Mouse (Mus musculus) 3134 (cell line): Measurements from ENCODE around the gene Ppp4r1.

Source experiments
- DNase-seq: peaks from one replicate; pipeline ENCODE4 v3.0.0-alpha.2; 2011; ENCODE audit warnings: low spot score; ENCODE audit not compliant: insufficient read length; ENCODE audit errors: extremely low read depth

Gene Ppp4r1

DNA sequence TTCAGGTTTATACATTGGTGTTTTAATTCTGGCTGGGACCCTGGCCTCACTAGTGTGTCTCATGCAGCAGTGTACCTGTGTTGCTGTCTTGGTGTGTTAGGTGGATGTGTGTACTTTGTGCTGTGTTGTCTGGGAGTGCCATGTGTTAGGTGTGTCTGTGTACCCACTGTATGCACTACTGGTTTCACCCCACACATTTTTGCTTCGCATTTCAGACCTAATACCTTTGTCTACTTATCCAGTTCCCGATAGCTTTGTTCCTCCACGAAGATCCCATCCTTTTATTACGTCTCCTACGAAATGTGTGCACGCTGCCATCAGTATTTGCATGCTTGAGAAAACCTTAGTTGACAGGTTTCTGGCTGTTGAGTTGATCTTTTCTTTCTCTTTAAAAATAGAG is 18.1 kb downstream of the Ppp4r1 start:
- no peak for DNase-seq

DNA sequence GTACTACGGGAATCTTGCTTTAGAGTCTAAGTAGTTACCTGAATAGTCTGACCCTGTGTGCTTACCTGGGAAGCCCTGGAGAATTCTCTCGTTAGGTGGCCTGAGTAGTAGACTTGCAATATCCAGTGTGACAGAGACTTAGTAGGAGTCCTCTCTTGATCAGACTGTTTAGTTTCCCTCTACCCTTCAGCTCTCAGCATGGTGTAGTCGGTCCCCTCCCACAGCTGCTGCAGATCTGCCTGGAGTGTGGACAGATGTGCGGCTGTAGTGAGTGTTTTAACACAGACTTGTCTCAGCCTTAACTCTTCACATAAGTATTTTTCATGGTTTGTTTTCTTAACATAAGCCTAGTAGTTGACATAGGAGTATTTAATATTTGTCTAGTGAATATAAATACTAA is 19.7 kb downstream of the Ppp4r1 start:
- DNase-seq = no peak

DNA sequence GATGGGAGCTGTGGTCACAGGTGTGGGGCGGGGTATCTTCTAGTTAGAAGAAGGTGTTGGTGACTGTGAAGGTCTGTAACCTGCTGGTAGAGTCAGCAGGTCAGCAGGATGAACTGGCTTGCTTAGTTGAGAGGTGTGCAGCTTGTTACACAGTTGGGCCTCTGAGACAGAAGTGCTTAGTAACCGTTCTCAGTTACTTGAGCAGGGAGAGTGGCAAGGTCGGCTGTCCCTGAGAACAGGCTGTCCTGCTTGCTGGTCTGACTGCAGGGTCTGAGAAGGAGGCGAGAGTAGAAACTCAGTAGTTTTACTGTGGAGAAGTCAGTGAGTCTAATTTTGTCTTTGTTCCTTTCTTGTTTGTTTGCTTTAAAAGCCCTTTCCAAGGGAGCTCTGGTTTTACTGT is 23.6 kb downstream of the Ppp4r1 start:
- no peak for DNase-seq

DNA sequence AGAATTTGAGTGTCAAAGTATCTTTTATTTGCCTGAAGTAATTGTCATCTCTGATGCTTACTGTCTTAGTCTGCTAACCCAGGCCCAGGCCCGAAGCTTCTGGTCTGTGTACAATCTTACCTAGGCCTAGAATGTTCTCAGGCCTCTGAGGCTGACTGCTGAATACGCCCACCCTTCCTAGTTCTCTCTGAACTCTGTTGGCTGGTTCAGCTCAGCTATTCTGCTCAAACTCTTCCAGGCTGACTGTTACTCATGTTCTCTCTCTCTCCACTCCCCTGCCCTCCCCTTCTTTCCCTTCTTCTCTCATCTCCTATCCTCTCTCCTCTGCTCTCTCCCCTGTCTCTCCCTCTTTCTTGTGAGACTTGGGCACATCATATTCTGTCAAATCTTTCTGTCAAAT is 24.0 kb downstream of the Ppp4r1 start:
- no peak for DNase-seq

DNA sequence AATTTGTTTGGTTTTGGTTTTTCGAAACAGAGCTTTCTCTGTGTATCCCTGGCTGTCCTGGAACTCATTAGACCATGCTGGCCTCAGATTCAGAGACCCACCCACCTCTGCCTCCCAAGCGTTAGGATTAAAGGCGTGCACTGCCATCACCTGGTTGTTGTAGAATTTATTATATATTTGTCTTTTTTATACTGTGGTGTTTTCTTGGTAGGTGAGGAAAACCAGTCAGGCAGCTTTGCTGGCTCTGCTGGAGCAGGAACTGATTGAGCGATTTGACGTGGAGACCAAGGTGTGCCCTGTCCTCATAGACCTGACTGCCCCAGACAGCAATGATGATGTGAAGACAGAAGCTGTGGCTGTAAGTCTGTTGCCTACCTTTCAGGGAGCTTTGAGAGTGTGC is 28.7 kb downstream of the Ppp4r1 start:
- DNase-seq = no peak

DNA sequence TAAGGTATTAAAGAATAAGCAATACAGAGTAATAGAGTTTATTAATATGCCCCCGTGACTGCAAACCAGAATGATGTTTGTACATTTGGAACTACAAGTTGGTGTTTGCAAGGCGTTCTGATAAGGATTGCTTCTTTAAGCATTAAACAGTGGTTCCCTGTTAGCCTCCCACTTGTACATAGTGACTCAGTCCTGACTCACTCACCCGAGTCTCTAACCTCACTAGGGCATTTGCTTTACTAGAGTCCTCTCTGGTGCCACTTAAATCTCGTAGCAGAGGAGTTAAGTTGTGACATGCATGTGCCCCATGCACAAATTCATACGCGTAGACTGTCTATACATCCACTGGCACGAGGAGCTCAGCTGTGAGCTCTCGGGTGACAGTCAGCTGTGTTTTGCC is 31.4 kb downstream of the Ppp4r1 start:
- DNase-seq = no peak

DNA sequence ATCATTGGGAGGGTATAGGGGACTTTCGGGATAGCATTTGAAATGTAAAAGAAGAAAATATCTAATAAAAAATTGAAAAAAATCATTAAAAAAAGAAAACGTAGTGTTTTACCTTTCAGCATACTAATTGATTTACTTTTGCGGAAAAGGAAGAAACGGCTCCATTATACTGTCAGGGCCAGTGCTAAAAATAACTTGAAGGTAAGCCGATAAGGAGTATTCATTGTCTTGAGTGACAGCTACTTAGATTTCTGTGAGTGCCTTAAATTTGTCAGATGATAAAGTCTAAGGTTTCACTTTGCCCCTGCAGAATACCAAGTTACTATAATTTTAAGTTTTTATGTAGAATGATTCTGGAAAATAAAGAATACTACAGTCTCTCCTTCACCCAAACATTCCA is 37.8 kb downstream of the Ppp4r1 start:
- DNase-seq = no peak

DNA sequence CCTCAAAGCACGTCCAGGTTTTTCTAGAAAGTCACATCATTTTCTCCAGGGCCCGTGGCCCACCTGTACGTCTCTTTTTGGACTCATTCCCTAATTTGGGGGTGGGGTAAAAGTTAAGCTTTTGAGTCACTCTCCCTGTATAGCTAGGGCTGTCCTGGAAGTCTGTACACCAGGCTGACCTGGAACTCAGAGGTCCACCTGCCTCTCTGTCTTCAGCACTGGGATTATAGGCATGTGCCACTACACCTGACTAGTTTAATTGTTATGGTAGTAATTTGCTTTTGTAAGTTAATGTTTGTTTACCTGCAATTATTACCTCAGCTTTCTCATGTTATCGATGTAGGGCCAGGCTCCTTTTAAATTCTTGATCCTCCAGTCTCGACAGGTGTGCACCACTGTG is 40.0 kb downstream of the Ppp4r1 start:
- no peak for DNase-seq

DNA sequence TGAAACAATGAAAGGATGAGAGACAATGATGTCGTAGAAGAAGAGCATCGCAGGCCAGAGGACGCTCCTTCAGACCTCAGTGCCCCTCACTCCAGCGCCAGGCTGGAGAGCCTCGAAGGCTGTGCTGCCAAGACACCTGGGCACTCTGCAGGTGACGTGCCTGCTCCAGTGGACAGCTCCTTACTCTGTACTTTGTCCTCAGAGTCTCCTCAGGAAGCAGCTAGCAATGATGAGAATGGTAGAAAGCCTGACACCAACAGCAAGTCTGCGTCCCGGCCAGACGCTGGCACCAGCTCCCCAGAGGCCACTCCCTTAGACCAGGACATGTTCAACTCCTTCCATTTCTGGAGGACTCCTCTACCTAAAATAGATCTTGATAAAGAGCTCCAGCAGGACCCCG is 41.9 kb downstream of the Ppp4r1 start:
- no peak for DNase-seq

DNA sequence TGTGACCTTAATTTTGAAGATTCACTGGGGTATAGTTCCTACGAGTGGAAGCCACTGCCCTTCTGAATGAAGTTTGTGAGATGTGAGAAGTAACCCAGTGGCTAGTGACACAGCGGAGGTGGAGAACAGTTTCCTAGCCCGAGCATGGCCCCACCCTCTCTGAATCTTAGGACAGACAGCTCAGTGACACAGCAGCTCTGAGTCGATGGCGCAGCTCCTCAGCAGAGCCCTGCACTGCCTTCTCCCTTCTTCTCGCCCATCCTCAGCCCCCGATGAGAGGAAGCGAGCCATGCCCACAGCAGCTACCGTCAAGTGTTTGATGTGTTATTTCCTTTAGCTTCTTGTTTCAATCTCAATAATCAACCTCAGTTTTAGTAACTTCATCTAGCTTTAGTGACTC is 43.9 kb downstream of the Ppp4r1 start:
- no peak for DNase-seq

DNA sequence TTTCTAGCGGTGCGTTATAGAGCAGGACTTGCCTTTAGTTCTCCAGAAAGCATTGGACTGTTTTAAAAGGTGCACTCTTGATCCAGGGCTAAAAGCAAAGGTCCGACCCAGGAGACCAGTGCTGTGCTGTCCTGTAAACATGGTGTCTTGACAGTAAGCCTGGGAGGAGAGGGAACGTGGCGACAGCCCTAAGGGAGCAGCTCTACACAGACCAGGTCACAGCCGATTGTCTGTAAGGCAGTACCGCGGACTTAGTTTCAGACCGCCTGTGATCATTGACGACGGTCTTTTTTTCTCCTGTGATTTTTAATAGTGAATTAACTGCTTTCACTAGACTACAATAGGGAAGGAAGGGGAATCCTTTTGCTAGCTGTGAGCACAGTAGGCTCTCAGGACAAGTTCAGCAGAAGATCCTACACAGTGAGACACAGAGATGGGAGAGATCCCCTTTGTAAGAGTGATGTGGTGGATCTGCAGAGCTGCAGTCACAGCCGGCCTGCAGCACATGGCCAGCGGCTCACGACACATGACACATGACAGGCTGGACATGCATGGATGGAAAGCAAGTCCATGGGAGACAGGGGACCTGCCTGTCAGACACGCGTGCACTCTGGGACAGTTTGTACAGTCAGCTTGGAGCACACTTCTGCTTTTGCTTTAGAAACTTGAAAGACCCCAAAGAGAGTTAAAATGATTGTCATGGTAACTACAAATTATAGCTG is 44.9 kb downstream of the Ppp4r1 start:
- DNase-seq = no peak

DNA sequence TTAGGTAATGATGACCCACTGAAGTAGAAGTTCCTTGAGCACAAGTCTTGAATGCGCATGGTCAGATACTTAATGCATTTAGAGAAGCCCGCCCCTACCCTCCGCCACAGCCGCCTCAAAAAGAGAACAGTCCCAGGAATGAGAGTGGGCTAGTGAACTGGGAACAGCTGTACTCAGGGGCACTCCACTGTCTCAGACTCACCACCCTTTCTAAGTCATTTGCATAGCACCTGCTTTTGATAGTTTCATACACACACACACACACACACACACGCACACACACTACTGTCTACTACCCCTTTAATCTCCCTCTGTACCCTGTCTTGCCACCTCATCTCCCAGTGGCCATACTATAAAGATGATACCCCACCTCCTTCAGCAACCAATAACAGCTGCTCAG is 45.5 kb downstream of the Ppp4r1 start:
- DNase-seq = no peak

DNA sequence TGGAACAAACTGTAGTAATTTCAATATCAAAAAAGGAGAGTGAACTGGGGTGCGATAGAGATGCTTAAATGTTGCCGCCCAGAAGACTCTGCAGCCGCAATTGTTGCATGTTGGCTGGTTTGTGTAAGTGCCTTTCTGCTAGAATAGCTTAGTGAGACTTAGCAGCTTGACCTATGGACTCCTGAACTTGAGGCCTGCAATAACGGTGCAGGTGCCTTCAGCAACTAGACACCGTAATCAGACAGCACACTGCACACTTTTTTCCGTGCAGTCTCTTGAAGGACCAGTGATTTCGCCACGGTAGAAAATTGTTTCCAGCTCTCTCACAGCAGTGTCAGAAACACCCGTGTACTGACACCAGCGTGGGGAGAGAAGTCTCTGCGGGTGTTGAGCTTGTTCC is 46.6 kb downstream of the Ppp4r1 start:
- no peak for DNase-seq

DNA sequence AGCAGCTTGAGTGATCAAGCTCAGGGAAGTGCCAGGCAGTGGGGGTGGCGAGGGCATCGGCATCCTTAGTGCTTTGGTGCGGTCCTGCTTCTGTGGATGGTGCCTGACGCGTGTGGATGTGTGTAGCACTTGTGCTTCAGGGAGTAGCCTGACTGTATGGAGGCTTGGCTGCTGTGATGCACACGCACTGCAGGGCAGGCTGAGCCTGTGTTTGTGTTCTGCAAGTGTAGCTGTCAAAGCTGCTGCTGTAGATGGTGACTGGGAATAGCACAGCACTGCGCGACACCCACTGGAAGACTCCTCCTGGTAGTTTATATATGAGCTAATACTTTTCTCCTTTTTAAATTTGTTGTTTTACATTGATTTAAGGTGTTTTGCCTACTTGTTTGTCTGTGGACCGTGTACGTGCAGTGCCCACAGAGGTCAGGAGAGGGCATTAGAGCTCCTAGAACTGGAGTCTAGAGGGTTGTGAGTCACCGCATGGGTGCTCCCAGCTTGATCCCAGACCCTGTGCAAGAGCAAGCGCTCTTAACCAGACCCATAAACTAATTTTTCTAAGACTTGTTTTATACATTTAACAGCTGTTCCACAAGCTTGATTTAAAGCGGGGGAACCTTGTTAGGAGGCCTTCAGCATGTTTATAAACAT is 48.0 kb downstream of the Ppp4r1 start:
- no peak for DNase-seq

DNA sequence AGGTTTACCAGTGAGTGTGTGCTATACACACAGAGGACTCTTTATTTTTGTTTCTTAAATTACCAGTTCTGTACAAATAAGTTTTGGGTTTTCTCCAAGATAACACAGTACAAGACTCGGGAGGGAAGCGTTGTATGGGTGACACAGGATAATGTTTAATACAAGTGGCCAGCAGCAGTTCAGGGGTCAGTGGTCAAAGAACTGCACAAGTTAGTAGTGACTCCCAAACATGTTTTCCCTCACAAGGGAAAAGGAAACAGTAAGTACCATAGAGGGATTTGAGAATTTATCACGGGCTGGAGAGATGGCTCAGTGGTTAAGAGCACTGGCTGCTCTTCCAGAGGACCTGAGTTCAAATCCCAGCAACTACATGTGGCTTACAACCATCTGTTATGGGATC is 51.5 kb downstream of the Ppp4r1 start:
- DNase-seq = no peak

DNA sequence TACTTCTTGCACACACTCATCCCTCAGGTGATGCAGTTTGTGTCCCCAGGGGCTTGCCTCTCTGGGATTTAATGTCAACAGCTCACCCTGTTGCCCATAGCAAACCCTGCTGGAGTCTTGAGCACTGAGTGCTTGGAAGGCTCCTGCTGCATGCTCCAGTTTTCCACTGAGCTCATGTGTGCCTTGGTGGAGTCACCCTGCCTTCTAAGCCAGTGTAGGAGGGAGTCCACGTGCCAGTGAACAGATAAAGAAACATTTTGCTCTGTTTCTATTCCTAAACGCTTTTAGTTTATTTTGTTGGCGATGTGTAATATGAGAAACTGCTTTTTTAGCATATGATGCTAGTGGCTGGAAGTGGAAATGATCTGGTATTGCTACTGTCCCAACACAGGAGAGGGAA is 54.4 kb downstream of the Ppp4r1 start:
- no peak for DNase-seq

DNA sequence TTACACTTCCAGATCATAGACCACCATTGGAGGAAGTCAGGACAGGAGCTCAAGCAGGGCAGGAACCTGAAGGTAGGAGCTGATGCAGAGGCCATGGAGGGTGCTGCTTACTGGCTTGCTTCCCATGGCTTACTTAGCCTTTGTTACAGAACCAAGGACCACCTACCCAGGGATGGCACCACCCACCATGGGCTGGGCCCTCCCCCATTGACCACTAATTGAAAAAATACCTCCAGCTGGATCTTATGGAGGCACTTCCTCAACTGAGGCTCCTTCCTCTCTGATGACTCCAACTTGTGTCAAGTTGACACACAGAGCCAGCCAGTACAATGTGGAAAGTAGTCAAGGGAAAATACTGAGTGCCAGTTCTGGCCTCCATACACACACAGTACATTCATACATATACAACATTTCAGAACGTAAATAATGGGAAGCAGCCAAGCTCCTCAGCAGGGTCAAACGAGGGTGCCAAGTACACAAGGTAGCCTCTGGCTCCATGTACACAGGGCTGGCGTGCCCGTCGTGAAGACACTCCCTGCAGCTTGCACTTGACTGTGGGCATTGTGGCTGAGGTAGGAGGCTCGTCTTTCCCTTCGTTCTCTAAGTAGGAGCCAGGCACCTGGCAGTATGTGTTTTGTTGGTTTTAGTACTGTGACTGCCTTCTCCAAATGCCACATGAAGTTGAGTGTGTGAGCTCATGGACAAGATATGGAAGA is 57.3 kb downstream of the Ppp4r1 start:
- DNase-seq = no peak

DNA sequence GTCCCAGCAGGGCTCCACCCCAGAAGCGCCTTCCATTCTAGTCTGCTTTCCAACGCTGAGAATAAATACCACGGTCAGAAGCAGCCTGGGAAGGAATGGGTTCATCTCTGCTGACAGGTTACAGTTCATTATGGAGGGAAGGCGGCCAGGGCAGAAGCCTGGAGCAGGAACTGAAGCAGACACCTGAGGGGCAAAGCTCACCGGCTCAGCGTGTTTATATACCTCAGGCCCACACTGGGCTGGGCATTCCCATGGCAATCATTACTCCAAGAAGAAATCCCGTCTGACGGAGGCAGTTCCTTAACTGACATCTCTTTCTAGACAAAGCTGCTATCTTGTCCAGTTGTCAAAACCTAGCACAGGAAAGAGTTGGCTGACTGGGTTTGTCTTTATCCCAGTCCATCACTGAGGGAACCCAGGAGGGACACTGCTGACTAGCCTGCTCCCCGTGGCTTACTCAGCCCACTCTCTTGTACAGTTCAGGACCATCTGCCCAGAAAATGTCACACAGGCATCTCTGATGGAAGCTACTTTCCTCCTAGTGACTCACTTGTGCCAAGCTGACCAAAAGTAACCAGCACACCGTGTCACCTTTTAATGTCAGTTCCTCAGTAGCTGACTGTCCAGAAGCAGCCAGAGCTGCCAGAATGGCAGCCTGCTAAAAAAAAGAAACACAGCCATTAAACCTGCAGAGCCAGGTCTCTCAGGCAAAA is 60.5 kb downstream of the Ppp4r1 start:
- no peak for DNase-seq

DNA sequence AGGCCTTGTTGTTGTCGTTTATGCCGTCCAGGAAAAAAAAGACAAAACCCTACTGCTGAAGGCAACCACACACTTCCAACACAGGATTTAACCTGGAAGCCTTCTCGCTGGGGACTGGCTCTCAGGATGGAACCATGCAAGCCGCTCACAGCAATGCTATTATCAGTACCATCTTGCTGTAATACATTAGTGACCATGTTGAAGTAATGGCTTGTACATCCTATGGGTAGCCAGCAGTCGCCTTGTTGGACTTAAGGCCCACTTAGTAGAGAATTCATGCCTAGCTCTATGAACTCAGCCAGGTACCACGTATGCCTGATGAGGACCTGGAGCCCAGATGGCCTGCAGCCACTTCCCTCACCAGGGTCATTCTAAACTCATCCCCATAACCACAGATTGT is 63.0 kb downstream of the Ppp4r1 start:
- DNase-seq = no peak

DNA sequence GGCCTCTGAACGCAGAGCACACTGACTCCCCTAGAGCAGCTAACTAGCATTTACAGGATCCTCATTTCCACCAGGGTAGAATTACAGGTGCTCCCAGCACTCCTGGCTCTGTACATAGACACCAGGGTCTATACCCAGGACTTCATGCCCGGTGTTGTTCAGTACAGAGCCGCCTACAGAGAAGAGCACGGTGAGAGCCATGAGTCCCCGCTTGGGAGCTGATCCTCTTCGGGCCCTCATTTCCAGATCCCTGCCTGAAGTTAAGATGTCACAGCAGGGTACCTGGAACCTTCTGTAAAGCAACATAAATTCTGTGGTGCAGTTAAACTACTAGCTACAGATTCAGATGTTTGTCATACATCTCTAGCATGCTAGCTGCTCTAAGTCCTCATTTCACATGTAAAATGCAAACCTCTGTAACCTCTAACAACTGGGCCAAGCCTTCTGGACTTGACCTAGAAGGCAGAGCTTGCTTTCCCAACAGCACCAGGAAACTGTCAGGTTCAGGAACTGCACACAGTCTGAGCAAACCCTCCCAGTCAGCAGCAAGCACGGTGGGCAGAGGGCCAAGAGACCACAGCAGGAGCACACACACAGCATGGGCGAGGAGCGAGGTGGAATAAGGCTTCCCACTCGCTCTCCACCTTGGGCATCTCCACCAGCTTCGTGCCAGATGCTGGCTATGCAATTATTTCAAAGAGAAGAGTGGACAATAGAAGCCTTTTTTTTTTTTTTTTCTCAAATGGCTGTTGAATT is 65.5 kb downstream of the Ppp4r1 start:
- DNase-seq = no peak

DNA sequence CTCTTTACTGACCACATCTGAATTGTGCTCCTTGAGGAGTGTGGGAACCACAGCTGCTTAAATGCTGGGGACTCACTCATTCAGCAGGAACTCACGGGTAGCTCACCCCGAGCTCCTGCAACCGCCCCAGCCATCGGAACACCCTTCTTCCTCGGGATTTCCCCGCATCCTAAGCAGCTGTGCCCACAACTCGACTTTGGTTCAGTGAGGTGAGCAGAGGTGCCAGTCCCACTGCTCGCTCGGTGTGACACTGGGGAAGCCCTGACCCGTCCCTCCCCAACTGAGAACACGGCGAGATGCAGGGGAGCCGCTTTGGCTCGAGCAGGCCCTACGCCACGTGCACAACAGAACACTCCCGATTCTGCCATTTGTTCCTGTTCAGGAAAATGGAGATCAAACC is 68.1 kb downstream of the Ppp4r1 start:
- no peak for DNase-seq
